Mouse (Mus musculus): ENCODE results near the gene Zfp382.
"Not testable (repeated sequence)": the region's sequence is repeated elsewhere in the genome, so short reads cannot be mapped to it uniquely, and the experiment has no call there.

Zfp382 gene

DNA sequence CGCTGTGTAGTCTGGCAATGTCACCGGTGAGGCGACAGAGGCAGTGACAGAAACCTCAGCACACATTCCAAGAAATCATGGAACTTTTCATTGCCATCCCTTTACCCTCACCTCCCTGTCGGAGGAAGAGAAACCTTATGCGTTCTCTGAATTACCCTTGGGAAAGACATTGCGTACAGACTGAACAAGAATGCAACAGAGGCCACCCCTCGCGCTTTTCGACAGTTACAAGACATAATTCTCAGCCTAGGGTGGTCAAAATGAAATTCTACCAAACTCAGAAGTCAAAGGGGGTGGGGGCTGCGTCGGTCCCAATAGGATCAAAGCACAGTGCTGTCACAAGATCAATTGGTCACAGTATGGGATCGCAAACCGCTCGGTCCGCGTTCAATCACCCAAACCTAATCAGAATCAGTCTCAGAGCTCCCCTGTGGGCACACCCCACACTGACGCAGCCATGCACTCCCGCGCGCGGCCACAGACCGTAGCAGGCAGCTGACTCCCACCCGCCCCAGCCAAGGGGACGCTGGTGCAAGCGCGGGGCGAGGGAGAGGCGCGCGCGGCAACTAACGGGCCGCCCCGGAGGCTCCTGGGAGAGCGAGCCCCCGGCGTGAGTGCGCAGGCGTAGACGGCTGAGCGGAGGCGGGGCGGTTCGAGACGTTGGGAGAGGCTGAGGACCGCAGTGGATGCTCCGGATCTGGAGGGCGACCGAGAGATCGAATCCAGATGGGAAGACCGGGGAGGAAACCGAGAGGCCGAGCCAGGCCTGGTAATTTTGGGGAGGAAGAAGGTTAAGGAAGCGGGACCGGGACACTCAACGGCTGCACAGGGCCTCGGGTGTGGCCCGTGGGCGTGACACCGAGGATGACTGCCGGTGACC is at the start of gene Zfp382:
Zfp382 (plus strand) TSS at position 635 of the 880 bp plus-strand sequence.
- peak; percentile 90 for DNase-seq (ENCODE audit: low spot score)

DNA sequence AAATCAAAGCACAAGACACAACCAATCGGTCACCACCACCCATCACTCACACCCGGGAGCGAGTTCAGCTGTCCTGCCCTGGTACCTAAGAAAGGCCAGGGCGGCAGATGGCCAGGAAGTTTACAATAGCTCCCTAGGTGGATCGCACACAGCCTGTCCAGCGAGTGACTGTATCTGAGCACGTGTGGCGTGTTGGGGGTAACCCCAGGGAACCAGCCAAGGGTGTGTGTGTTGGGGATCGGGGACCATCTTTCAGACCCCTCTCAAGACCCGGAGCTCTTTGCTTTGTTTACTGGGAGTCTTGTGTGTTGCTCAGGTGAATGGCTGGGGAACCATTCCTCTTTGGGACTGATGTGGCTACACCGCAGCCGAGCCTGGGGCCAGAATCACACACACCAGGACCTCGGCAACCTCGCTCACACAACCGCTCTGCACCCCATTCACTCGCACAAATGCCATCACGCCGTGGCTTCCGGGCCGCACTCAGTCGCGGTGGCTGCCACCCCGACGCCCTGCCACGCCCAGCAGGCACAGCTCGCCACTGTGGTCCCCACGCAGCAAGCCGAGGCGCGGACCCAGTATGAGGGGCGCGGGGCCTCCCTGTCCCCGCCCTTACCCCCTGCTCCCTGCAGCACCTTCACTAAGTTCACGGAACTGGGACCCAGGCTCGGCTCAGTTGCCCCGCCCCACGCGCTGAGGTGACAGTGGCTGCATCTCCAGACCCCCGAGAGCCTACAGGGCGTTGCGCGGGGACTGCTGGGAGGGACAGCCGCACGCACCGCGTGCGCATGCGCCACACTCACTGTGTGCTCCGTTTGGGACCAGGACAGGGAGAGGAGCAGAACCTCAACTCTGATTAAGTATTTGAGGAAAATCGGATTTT is 49.4 kb upstream of the Zfp382 start, which contains the start of gene Zfp82:
Zfp82 (minus strand) TSS at position 755 of the 883 bp plus-strand sequence.
- DNase-seq (ENCODE audit: low spot score): peak; percentile 84

- DNase-seq (ENCODE audit: low spot score): no peak
These were observed 35.2 kb upstream of the Zfp382 start for GRCm38 (mm10) chr7:30086524-30086923.

- DNase-seq (ENCODE audit: low spot score): no peak
These were observed 32.3 kb upstream of the Zfp382 start for GRCm38 (mm10) chr7:30089405-30089804.

GRCm38 (mm10) chr7:30090092-30090969 is 31.4 kb upstream of the Zfp382 start, which contains the start of the genes Gm26920 and Zfp566:
Gm26920 (minus strand) TSS chr7:30090410.
Zfp566 (minus strand) TSS chr7:30090527.
- DNase-seq (ENCODE audit: low spot score): peak; percentile 97

DNA sequence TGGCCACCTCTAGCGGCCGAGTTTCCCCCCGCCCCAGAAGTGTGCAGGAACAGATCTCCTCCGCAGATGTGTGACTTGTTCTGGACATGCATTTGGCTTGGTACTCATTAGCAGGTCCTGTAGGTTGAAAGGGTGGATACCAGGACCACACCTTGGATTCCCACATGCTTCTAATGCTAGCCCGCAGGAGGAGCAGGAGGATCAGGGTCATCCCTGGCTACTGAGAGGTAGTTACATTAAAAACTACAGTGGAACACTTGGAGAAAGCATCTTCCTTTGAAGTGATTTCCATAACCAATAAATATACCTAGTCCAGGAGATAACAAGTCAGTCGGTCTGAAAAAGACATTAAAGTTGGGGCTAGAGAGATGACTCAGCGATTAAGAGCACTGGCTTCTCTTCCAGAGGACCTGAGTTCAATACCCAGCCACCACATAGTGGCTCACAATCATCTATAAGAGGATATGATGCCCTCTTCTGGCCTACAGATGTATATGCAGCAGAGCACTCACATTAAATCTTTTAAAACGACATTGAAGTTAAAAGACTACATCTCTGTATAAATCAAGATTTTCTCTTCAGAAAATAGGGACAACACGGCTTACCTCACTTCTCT is 30.7 kb upstream of the Zfp382 start:
- DNase-seq (ENCODE audit: low spot score): no peak

DNA sequence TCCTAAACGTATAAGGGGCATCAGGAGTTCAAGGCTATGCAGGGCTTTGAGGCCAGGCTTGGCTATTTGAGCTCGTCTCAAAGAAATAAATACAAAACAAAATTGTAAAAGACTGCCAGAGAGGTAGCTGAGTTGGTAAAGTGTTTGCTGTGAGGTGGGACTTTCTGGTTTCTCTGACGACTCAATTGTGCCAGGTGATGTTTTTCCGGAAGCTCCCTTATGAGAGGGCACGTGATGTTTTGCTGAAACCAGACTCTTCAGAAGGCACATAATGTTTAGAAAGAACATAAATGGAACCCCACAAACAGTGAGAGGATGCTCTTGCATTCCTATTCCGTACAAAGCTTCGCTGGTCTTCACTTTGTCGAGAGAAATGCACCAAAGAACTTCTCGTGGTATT is 29.1 kb upstream of the Zfp382 start:
- DNase-seq (ENCODE audit: low spot score): no peak

DNA sequence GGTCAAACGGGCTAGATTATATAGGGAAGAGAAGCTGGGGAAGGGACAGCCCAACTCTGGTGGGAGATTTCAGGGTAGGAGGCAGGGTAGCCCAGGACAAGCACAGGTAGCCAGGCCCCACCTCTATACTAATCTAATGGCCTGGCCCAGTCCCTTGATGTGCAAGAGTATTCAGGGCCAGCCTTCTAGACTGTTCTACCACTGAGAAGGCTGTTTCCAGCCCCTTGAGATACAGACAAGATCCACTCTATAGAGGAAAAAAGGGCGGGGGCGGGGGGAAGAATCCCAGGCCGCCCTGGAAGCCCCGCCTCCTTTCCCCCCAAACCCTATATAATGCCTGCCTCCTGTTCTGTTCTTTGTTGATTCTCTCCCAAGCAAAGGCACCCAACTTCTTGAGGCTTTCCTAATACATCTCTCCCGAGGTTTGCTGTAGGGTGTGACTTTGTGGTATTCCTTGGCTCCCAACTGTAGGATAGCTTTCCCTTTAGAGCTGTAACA is 27.8 kb upstream of the Zfp382 start:
- DNase-seq (ENCODE audit: low spot score): no peak

- peak; percentile 92 for DNase-seq (ENCODE audit: low spot score)
These were observed 26.9 kb upstream of the Zfp382 start, which contains the start of gene Zfp260 for GRCm38 (mm10) chr7:30094646-30095429. Zfp260 (plus strand) TSS chr7:30094777.

GRCm38 (mm10) chr7:30095551-30096125 is 26.1 kb upstream of the Zfp382 start:
- DNase-seq (ENCODE audit: low spot score): no peak

- DNase-seq (ENCODE audit: low spot score): peak; percentile 86
These were observed 22.4 kb upstream of the Zfp382 start for GRCm38 (mm10) chr7:30099297-30099696.

- no peak for DNase-seq (ENCODE audit: low spot score)
These were observed 5.7 kb upstream of the Zfp382 start for GRCm38 (mm10) chr7:30116076-30116475.

DNA sequence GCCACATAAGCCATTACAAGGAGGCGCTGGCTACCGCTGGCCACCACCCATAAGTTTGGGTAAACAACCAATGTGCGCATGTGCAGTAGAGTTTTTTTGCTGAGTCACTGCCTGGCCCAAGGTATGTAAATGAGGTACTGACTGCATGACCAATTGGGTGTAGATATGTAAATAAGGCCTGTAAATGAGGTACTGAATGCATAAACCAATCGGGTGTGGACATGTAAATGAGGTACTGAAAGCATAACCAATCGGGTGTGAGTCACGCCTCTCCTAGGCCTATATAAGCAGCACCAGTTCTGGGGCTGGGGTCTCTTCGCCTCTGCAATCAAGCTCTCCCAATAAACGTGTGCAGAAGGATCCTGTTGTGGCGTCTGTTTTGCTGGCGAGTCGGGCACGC is 3.8 kb upstream of the Zfp382 start:
- DNase-seq (ENCODE audit: low spot score): not testable (repeated sequence)

- DNase-seq (ENCODE audit: low spot score): no peak
These were observed 417 bp downstream of the Zfp382 start for GRCm38 (mm10) chr7:30122188-30122530.

DNA sequence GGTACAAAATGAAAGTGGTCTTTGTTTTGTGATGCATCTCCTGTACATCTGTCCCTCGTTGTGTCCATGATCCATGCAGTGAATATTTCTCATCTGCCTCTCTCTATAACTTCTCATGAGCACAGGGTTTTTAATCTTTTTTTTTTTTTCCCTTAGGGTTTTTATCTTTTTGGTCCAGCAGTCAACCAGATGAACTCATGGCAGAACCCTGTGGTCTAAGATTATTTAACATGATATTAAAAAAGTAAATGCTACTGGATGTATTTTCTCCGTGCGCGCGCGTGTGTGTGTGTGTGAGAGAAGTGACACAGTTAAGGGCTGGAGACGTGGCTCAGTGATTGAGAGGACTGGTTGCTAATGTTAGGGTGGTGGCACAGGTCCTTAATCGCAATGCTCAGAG is 8.2 kb downstream of the Zfp382 start:
- DNase-seq (ENCODE audit: low spot score): no peak

GRCm38 (mm10) chr7:30132396-30132795 is 10.7 kb downstream of the Zfp382 start:
- no peak for DNase-seq (ENCODE audit: low spot score)

DNA sequence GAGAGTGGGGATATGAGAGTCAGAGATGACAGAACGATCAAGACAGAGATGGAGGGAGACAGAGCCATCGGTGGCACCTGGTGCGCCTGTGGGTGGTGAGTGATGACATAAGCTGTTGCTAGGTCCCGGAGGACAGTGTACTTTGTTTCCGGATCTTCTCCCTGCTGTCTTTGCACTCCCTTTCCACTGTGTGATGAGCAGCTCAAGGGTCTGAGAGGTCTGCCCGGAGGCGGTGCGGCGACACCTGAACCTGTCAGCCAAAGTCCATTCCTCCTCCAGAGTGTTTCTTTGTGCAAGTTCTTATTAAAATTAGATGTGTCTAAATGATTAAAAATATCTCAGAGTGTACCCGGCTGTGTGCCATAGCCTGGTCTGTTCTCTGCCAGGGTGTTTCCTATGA is 15.1 kb downstream of the Zfp382 start:
- DNase-seq (ENCODE audit: low spot score): peak; percentile 23

DNA sequence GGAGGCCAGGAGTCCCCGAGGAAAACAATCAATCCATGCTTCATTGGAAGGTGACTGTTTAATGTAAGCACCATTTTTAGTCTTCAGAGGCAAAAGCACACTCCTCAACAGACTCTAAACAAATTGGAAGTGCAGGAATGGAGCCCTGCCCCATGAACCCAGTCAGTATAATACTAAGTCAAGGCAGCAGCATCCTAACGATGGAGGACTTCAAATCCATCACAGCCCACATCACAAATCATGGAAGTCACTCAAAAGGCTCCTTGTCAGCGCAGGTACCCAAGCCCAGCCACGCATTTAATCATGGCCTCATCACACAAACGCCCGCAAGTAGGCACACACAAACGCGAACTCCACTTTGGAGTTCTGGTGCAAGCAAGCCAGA is 21.4 kb downstream of the Zfp382 start:
- DNase-seq (ENCODE audit: low spot score): no peak

- DNase-seq (ENCODE audit: low spot score): peak; percentile 68
These were observed 21.9 kb downstream of the Zfp382 start for GRCm38 (mm10) chr7:30143555-30144209.
